Mouse (Mus musculus): ENCODE data around the gene Ndst2. TPM values are rescaled to one million over a fixed set of nuclear protein-coding genes. Genes with fewer than 3 reads are reported as not detected.
A peak's percentile ranks its signal among the peaks of the same experiment; 100 is the strongest.

Gene Ndst2
- 10.8 and 13.2 TPM in 2 replicates for total RNA-seq (2014; rRNA removed)
- 22.8 and 33.2 TPM in 2 replicates for polyA plus RNA-seq (2012; rRNA removed)

GRCm38 (mm10) chr14:20733952-20734774, at the start of gene Ndst2:
Ndst2 (minus strand) TSS chr14:20734562.
- H3K27me3 ChIP-seq (ENCODE audit: control insufficient read depth, insufficient read depth, low read length), result no peaks in the 10 kb centered on the region
- peak; percentile 55 for DNase-seq (ENCODE audit: extremely low read depth, low read depth, low spot score)

GRCm38 (mm10) chr14:20783526-20783925, 49.2 kb upstream of the Ndst2 start:
- Histone ChIP-seq H3K36me3 (ENCODE audit: control insufficient read depth, insufficient read depth, low read length) (peaks cover 2% of the 10 kb centered on the region; the same call in 1 of the 2 replicates), H3K4me1 (ENCODE audit: control insufficient read depth, insufficient read depth, low read length) (no peaks in the 10 kb centered on the region), H3K79me2 (ENCODE audit: control insufficient read depth, insufficient read depth, low read length) (peaks cover 29% of the 10 kb centered on the region; the same call in 1 of the 2 replicates), H3K27me3 (ENCODE audit: control insufficient read depth, insufficient read depth, low read length) (no peaks in the 10 kb centered on the region), H3K4me3 (ENCODE audit: insufficient read depth, low read depth, low read length) (no peak overlapping the region), H3K27ac (replicated peaks; ENCODE audit: insufficient read depth, low read depth, low read length) (no peak overlapping the region), H3K9ac (ENCODE audit: low read depth, low read length) (no peak overlapping the region)
- no peak for DNase-seq (ENCODE audit: extremely low read depth, low read depth, low spot score)
- WGBS, result 95% methylated on average over 6 of the region's 6 CpGs
- no peak for TF ChIP-seq CTCF (IDR thresholded peaks at IDR 0.05; ENCODE audit: low read depth, low read length)
- TF ChIP-seq POLR2A (IDR thresholded peaks at IDR 0.05; ENCODE audit: extremely low read depth, insufficient read depth, low read length), result no peak

More at GRCm38 (mm10) chr14:20733952-20734774, at the start of gene Ndst2:
- Histone ChIP-seq H3K79me2 (ENCODE audit: control insufficient read depth, insufficient read depth, low read length) (no peaks in the 10 kb centered on the region; the same call in 1 of the 2 replicates), H3K4me3 (ENCODE audit: insufficient read depth, low read depth, low read length) (peak within 1 kb of the TSS; percentile 83), H3K4me1 (ENCODE audit: control insufficient read depth, insufficient read depth, low read length) (peaks cover 7% of the 10 kb centered on the region), H3K27ac (replicated peaks; ENCODE audit: insufficient read depth, low read depth, low read length) (peak within 1 kb of the TSS; percentile 99), H3K36me3 (ENCODE audit: control insufficient read depth, insufficient read depth, low read length) (peaks cover 23% of the 10 kb centered on the region), H3K9ac (ENCODE audit: low read depth, low read length) (peak within 1 kb of the TSS; percentile 92)
- peak; percentile 68; the same call in 1 of the 2 replicates for TF ChIP-seq POLR2A (IDR thresholded peaks at IDR 0.05; ENCODE audit: extremely low read depth, insufficient read depth, low read length)
- TF ChIP-seq CTCF (IDR thresholded peaks at IDR 0.05; ENCODE audit: low read depth, low read length), result no peak
- under 1% methylated on average over 71 of the region's 81 CpGs for WGBS

GRCm38 (mm10) chr14:20782860-20783259, 48.5 kb upstream of the Ndst2 start:
- peaks cover 3% of the 10 kb centered on the region; the same call in 1 of the 2 replicates for H3K36me3 ChIP-seq (ENCODE audit: control insufficient read depth, insufficient read depth, low read length)
- WGBS, result 96% methylated on average over 7 of the region's 7 CpGs
- H3K9ac ChIP-seq (ENCODE audit: low read depth, low read length), result no peak overlapping the region
- H3K79me2 ChIP-seq (ENCODE audit: control insufficient read depth, insufficient read depth, low read length), result peaks cover 27% of the 10 kb centered on the region; the same call in 1 of the 2 replicates
- H3K4me1 ChIP-seq (ENCODE audit: control insufficient read depth, insufficient read depth, low read length), result no peaks in the 10 kb centered on the region
- H3K4me3 ChIP-seq (ENCODE audit: insufficient read depth, low read depth, low read length), result no peak overlapping the region
- no peak overlapping the region for H3K27ac ChIP-seq (replicated peaks; ENCODE audit: insufficient read depth, low read depth, low read length)
- no peaks in the 10 kb centered on the region for H3K27me3 ChIP-seq (ENCODE audit: control insufficient read depth, insufficient read depth, low read length)
- TF ChIP-seq CTCF (IDR thresholded peaks at IDR 0.05; ENCODE audit: low read depth, low read length), result no peak
- no peak for TF ChIP-seq POLR2A (IDR thresholded peaks at IDR 0.05; ENCODE audit: extremely low read depth, insufficient read depth, low read length)
- DNase-seq (ENCODE audit: extremely low read depth, low read depth, low spot score), result no peak

- Histone ChIP-seq H3K27ac (replicated peaks; ENCODE audit: insufficient read depth, low read depth, low read length) (no peak overlapping the region), H3K36me3 (ENCODE audit: control insufficient read depth, insufficient read depth, low read length) (peaks cover 5% of the 10 kb centered on the region; the same call in 1 of the 2 replicates), H3K79me2 (ENCODE audit: control insufficient read depth, insufficient read depth, low read length) (peaks cover 19% of the 10 kb centered on the region; the same call in 1 of the 2 replicates), H3K4me3 (ENCODE audit: insufficient read depth, low read depth, low read length) (no peak overlapping the region), H3K27me3 (ENCODE audit: control insufficient read depth, insufficient read depth, low read length) (no peaks in the 10 kb centered on the region), H3K9ac (ENCODE audit: low read depth, low read length) (no peak overlapping the region), H3K4me1 (ENCODE audit: control insufficient read depth, insufficient read depth, low read length) (no peaks in the 10 kb centered on the region)
- DNase-seq (ENCODE audit: extremely low read depth, low read depth, low spot score), result no peak
- TF ChIP-seq CTCF (IDR thresholded peaks at IDR 0.05; ENCODE audit: low read depth, low read length), result no peak
- TF ChIP-seq POLR2A (IDR thresholded peaks at IDR 0.05; ENCODE audit: extremely low read depth, insufficient read depth, low read length), result no peak
- 86% methylated on average over 8 of the region's 8 CpGs for WGBS
Observed at GRCm38 (mm10) chr14:20780217-20780616, 45.9 kb upstream of the Ndst2 start.

GRCm38 (mm10) chr14:20778496-20778895, 44.1 kb upstream of the Ndst2 start:
- Histone ChIP-seq H3K79me2 (ENCODE audit: control insufficient read depth, insufficient read depth, low read length) (peaks cover 15% of the 10 kb centered on the region; the same call in 1 of the 2 replicates), H3K27ac (replicated peaks; ENCODE audit: insufficient read depth, low read depth, low read length) (no peak overlapping the region), H3K9ac (ENCODE audit: low read depth, low read length) (no peak overlapping the region), H3K4me1 (ENCODE audit: control insufficient read depth, insufficient read depth, low read length) (no peaks in the 10 kb centered on the region; the same call in 1 of the 2 replicates), H3K27me3 (ENCODE audit: control insufficient read depth, insufficient read depth, low read length) (no peaks in the 10 kb centered on the region), H3K36me3 (ENCODE audit: control insufficient read depth, insufficient read depth, low read length) (peaks cover 5% of the 10 kb centered on the region; the same call in 1 of the 2 replicates), H3K4me3 (ENCODE audit: insufficient read depth, low read depth, low read length) (no peak overlapping the region)
- no peak for TF ChIP-seq CTCF (IDR thresholded peaks at IDR 0.05; ENCODE audit: low read depth, low read length)
- no peak for TF ChIP-seq POLR2A (IDR thresholded peaks at IDR 0.05; ENCODE audit: extremely low read depth, insufficient read depth, low read length)
- DNase-seq (ENCODE audit: extremely low read depth, low read depth, low spot score), result no peak
- WGBS, result 96% methylated on average over 8 of the region's 8 CpGs
